Mouse (Mus musculus) thymus, adult 18-20 months (tissue): ENCODE data around the gene Btbd35f19.
"Not testable (repeated sequence)": the region's sequence is repeated elsewhere in the genome, so short reads cannot be mapped to it uniquely, and the experiment has no call there.

ENCODE experiments used
- DNase-seq, 2 experiments: peaks; one replicate each; pipeline ENCODE4 v3.0.0; 2022; ENCODE audit warnings: mixed read lengths in 2 of 2

The Btbd35f19 gene

GRCm38 (mm10) chrX:31383818-31384217, at the start of gene Btbd35f19:
TSS of gene Btbd35f19 (minus strand) at chrX:31383918.
- DNase-seq = not testable (repeated sequence)

GRCm38 (mm10) chrX:31341924-31342323, 41.8 kb downstream of the Btbd35f19 start:
- peak in 1 of 2 experiments; percentile 2 for DNase-seq

DNA sequence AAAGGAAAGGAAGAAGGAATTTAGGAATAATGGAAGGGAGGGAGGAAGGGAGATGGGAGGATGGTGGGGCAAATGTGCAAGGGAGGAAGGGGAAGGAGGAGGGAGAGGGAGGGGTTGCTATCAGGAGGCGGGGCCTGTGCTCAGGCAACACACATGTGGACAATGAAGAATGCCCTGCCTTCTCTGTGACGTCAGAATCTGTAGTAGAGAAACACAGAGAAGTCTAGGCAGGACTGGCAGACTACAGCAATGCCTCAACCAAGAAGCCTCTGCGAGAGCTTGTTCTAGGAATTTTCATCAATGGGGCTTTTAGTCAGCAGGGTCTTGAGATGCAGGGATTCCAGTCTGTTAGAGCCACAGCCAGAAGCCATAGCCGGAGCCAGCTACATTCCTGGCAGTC, 47.6 kb downstream of the Btbd35f19 start, which contains the start of gene Btbd35f26:
TSS of gene Btbd35f26 (plus strand) at position 301 of the 400 bp plus-strand sequence.
- DNase-seq = not testable (repeated sequence)
